Mouse (Mus musculus): Measurements from ENCODE around the gene C9. TPM values are rescaled to one million over a fixed set of nuclear protein-coding genes. Genes with fewer than 3 reads are reported as not detected.

C9 gene
- polyA plus RNA-seq, 1 experiment from 2014 or later, result not detected

DNA sequence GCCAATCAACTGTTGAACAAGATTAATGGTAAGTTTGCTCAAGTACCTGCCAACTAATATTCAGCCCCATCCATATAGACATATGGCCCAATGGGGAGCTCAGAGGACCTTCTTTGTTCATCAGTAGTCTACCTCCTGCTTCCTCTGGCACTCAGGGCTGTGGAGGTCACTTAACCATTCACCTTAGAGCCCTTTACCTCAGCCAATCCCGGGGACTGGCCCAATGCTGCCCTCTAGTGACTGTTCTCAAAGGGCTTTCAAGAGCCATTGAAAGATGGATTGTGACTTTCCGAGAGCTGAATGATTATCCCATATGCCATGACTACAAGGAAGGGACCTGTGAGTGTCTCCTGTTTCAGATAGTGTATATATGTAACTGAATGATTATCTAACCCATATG lies 9.4 kb upstream of the C9 start:
- Histone ChIP-seq H3K27me3 (ENCODE audit: insufficient read depth, poor library complexity, severe bottlenecking) (no peaks in the 10 kb centered on the region), H3K36me3 (peaks cover 6% of the 10 kb centered on the region), H3K9me3 (no peaks in the 10 kb centered on the region), H3K4me1 (replicated peaks) (no peaks in the 10 kb centered on the region), H3K4me3 (no peak overlapping the region), H3K27ac (no peak overlapping the region)
- WGBS, result 70% methylated on average over 2 of the region's 2 CpGs
- peak; percentile 16 for DNase-seq (ENCODE audit: low spot score)

GRCm38 (mm10) chr15:6438685-6439084 lies 6.4 kb upstream of the C9 start:
- H3K36me3 ChIP-seq, result peaks cover 6% of the 10 kb centered on the region
- WGBS, result 92% methylated on average over 3 of the region's 3 CpGs
- H3K27ac ChIP-seq, result no peak overlapping the region
- no peak for DNase-seq (ENCODE audit: low spot score)
- H3K4me3 ChIP-seq, result no peak overlapping the region
- no peaks in the 10 kb centered on the region for H3K27me3 ChIP-seq (ENCODE audit: insufficient read depth, poor library complexity, severe bottlenecking)
- no peaks in the 10 kb centered on the region for H3K4me1 ChIP-seq (replicated peaks)
- H3K9me3 ChIP-seq, result no peaks in the 10 kb centered on the region

GRCm38 (mm10) chr15:6444452-6444851 lies 675 bp upstream of the C9 start:
- Histone ChIP-seq H3K9me3 (no peaks in the 10 kb centered on the region), H3K27me3 (ENCODE audit: insufficient read depth, poor library complexity, severe bottlenecking) (no peaks in the 10 kb centered on the region), H3K4me3 (no peak overlapping the region), H3K27ac (no peak overlapping the region), H3K4me1 (replicated peaks) (peaks cover 6% of the 10 kb centered on the region; the same call in 1 of the 2 replicates), H3K36me3 (no peaks in the 10 kb centered on the region)
- no peak for DNase-seq (ENCODE audit: low spot score)
- WGBS, result 86% methylated on average over 2 of the region's 2 CpGs

DNA sequence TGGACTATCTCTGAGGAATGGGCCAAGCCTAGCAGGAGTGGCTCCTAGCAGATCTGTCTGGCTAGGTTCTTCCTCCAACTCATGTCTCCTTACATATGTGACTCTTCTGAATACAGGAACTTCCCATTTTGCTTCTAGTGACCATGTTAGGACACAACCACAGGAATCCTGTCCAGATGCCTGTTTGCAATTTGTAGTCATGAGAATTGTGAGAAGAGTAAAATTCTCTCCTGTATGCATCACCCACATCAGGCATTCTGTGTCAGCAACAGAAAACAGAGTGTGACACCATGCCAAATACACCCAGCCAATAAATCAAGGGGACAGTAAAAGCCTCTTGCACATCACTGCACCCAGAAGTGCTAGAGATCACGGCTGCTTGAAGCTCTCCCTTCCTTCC lies 1.1 kb downstream of the C9 start:
- H3K27ac ChIP-seq, result no peak overlapping the region
- H3K9me3 ChIP-seq, result no peaks in the 10 kb centered on the region
- no peak overlapping the region for H3K4me3 ChIP-seq
- no peaks in the 10 kb centered on the region for H3K27me3 ChIP-seq (ENCODE audit: insufficient read depth, poor library complexity, severe bottlenecking)
- no peaks in the 10 kb centered on the region for H3K36me3 ChIP-seq
- H3K4me1 ChIP-seq (replicated peaks), result peaks cover 6% of the 10 kb centered on the region; the same call in 1 of the 2 replicates
- WGBS, result 86% methylated on average over 1 of the region's 1 CpGs
- no peak for DNase-seq (ENCODE audit: low spot score)

DNA sequence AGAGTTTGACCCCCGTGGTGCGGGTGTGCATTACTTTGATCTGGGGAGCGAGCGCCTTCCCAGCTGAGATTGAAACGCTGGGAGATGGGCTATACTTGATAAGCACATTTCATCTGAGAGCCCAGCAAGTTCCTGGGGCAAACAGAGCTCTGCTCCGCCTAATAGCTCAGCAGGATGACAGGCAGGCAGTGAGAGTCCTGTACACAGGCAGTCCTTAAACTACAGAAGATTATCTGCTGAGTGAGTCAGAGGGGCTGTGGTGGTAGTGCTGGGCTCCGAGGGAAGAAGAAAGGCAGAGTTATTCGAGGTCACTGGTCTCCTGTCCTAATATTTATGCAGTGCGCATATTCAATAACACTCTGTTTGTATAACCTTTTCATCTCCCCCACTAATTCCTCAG lies 3.8 kb downstream of the C9 start:
- no peak overlapping the region for H3K27ac ChIP-seq
- DNase-seq (ENCODE audit: low spot score), result no peak
- no peaks in the 10 kb centered on the region for H3K27me3 ChIP-seq (ENCODE audit: insufficient read depth, poor library complexity, severe bottlenecking)
- no peaks in the 10 kb centered on the region for H3K36me3 ChIP-seq
- WGBS, result 42% methylated on average over 9 of the region's 9 CpGs
- peaks cover 6% of the 10 kb centered on the region; the same call in 1 of the 2 replicates for H3K4me1 ChIP-seq (replicated peaks)
- no peak overlapping the region for H3K4me3 ChIP-seq
- no peaks in the 10 kb centered on the region for H3K9me3 ChIP-seq

DNA sequence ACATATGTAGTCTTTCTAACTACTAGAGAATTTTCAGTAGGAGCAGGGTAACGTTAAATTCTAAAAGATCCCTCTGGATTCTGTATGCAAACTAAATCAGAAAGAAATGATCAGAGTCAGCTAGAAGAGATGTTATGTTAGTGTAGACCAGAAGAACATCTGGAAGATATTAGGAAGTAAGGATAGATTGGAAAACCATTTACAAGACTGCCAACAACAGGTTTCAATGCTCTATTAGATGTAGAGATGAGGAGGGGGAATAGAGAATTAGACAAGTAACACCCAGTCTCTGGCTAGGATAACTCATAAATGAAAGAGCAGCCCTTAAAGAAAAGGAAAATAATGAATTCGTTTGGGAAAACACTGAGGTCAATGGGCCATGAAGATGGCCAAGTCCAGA lies 9.3 kb downstream of the C9 start:
- Histone ChIP-seq H3K36me3 (no peaks in the 10 kb centered on the region), H3K9me3 (no peaks in the 10 kb centered on the region), H3K4me3 (no peak overlapping the region), H3K4me1 (replicated peaks) (no peaks in the 10 kb centered on the region), H3K27ac (no peak overlapping the region), H3K27me3 (ENCODE audit: insufficient read depth, poor library complexity, severe bottlenecking) (no peaks in the 10 kb centered on the region)
- WGBS, result 62% methylated on average over 2 of the region's 2 CpGs
- DNase-seq (ENCODE audit: low spot score), result no peak

- whole genome bisulfite sequencing, result 82% methylated on average over 8 of the region's 8 CpGs
- no peak for DNase-seq (ENCODE audit: low spot score)
- Histone ChIP-seq H3K4me1 (replicated peaks) (no peaks in the 10 kb centered on the region), H3K27ac (no peak overlapping the region), H3K4me3 (no peak overlapping the region), H3K27me3 (ENCODE audit: insufficient read depth, poor library complexity, severe bottlenecking) (no peaks in the 10 kb centered on the region), H3K9me3 (no peaks in the 10 kb centered on the region), H3K36me3 (no peaks in the 10 kb centered on the region)
These were observed 16.3 kb downstream of the C9 start for GRCm38 (mm10) chr15:6461381-6461780.

- no peaks in the 10 kb centered on the region for H3K36me3 ChIP-seq
- no peak overlapping the region for H3K4me3 ChIP-seq
- 85% methylated on average over 3 of the region's 3 CpGs for WGBS
- no peak for DNase-seq (ENCODE audit: low spot score)
- no peaks in the 10 kb centered on the region for H3K9me3 ChIP-seq
- no peak overlapping the region for H3K27ac ChIP-seq
- no peaks in the 10 kb centered on the region for H3K27me3 ChIP-seq (ENCODE audit: insufficient read depth, poor library complexity, severe bottlenecking)
- H3K4me1 ChIP-seq (replicated peaks), result no peaks in the 10 kb centered on the region
These were observed 18.3 kb downstream of the C9 start for GRCm38 (mm10) chr15:6463361-6463923.

- DNase-seq (ENCODE audit: low spot score), result peak; percentile 10
- Histone ChIP-seq H3K4me3 (no peak overlapping the region), H3K27ac (no peak overlapping the region), H3K4me1 (replicated peaks) (no peaks in the 10 kb centered on the region), H3K36me3 (no peaks in the 10 kb centered on the region), H3K9me3 (no peaks in the 10 kb centered on the region), H3K27me3 (ENCODE audit: insufficient read depth, poor library complexity, severe bottlenecking) (no peaks in the 10 kb centered on the region)
- WGBS, result 63% methylated on average over 10 of the region's 10 CpGs
These were observed 21.9 kb downstream of the C9 start for GRCm38 (mm10) chr15:6466995-6467394.

DNA sequence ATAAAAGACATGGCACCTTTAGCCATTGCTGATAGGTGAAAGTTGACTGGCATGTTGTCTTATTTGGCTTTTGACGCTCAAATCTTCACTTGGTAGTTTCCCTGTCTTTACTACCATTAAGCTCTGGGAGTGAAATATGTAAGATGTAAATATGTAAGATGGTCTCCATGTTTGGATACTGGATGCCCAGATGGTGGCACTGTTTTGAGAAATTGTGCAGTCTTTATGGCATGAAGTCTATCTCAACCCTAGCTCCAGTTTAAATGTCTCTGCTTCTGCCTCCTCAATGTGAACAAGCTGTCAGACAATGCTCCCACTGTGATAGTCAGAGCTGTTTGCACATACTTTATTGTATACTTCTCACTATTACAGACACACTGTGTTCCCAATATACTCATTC lies 23.7 kb downstream of the C9 start:
- H3K9me3 ChIP-seq, result no peaks in the 10 kb centered on the region
- H3K27me3 ChIP-seq (ENCODE audit: insufficient read depth, poor library complexity, severe bottlenecking), result no peaks in the 10 kb centered on the region
- no peaks in the 10 kb centered on the region for H3K4me1 ChIP-seq (replicated peaks)
- WGBS, result 92% methylated on average over 1 of the region's 1 CpGs
- no peak overlapping the region for H3K27ac ChIP-seq
- H3K4me3 ChIP-seq, result no peak overlapping the region
- H3K36me3 ChIP-seq, result no peaks in the 10 kb centered on the region
- DNase-seq (ENCODE audit: low spot score), result no peak

DNA sequence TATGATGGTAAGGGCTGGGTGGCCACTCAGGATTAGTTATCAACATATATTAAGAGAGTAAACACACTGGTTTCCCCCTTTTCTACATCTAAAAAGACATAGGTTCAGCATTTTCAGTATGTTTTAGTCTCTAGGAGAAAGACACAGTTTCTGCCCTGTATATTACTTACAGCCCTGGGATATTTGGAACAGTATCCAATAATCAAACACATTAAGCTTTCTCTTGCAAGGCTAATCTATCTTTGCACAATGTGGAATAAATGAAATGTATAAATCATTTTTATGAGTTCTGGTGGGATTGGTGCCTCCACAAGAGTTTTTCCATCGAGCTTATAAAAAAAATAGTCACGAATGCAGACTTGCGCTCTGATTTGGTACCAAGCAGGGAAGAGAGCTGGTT lies 24.3 kb downstream of the C9 start:
- DNase-seq (ENCODE audit: low spot score), result no peak
- no peaks in the 10 kb centered on the region for H3K4me1 ChIP-seq (replicated peaks)
- H3K36me3 ChIP-seq, result no peaks in the 10 kb centered on the region
- H3K4me3 ChIP-seq, result no peak overlapping the region
- no peaks in the 10 kb centered on the region for H3K27me3 ChIP-seq (ENCODE audit: insufficient read depth, poor library complexity, severe bottlenecking)
- WGBS, result 94% methylated on average over 3 of the region's 3 CpGs
- H3K27ac ChIP-seq, result no peak overlapping the region
- H3K9me3 ChIP-seq, result no peaks in the 10 kb centered on the region

- no peak overlapping the region for H3K4me3 ChIP-seq
- H3K4me1 ChIP-seq (replicated peaks), result no peaks in the 10 kb centered on the region
- no peak for DNase-seq (ENCODE audit: low spot score)
- no peaks in the 10 kb centered on the region for H3K9me3 ChIP-seq
- no peak overlapping the region for H3K27ac ChIP-seq
- no peaks in the 10 kb centered on the region for H3K27me3 ChIP-seq (ENCODE audit: insufficient read depth, poor library complexity, severe bottlenecking)
- no peaks in the 10 kb centered on the region for H3K36me3 ChIP-seq
- WGBS, result 75% methylated on average over 3 of the region's 3 CpGs
These were observed 38.4 kb downstream of the C9 start for GRCm38 (mm10) chr15:6483561-6483960.

DNA sequence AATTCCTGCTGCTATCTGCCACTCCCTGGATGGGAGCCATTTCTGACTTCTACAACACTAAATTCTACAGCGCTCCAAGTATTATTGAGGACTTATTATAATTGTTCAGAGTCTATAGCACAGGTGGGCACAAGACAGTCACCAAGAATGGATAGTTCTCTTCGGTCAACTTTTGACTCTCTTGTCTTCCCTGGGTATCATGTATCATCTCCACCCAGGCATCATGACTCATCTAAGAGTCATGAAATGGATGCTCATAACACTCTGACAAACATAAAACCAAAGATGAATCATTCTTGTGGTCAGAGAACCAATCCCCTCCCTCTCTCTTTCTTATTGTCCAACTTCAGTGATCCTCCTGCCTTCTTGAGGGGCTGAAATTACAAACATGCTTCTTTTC lies 47.3 kb downstream of the C9 start:
- Histone ChIP-seq H3K4me1 (replicated peaks) (no peaks in the 10 kb centered on the region), H3K4me3 (no peak overlapping the region), H3K27ac (no peak overlapping the region), H3K27me3 (ENCODE audit: insufficient read depth, poor library complexity, severe bottlenecking) (no peaks in the 10 kb centered on the region), H3K9me3 (no peaks in the 10 kb centered on the region), H3K36me3 (no peaks in the 10 kb centered on the region)
- WGBS, result 88% methylated on average over 2 of the region's 2 CpGs
- DNase-seq (ENCODE audit: low spot score), result no peak

- DNase-seq (ENCODE audit: low spot score), result no peak
- no peaks in the 10 kb centered on the region for H3K36me3 ChIP-seq
- no peaks in the 10 kb centered on the region for H3K4me1 ChIP-seq (replicated peaks)
- H3K27me3 ChIP-seq (ENCODE audit: insufficient read depth, poor library complexity, severe bottlenecking), result no peaks in the 10 kb centered on the region
- no peak overlapping the region for H3K4me3 ChIP-seq
- no peaks in the 10 kb centered on the region for H3K9me3 ChIP-seq
- no peak overlapping the region for H3K27ac ChIP-seq
- WGBS, result 85% methylated on average over 10 of the region's 10 CpGs
These were observed 53.4 kb downstream of the C9 start for GRCm38 (mm10) chr15:6498396-6499070.
